8 mouse cellular contexts compared by ENCODE assay signal in genomic region chr19:6306586-6306985, GRCm38 (mm10). TPM values are rescaled to one million over a fixed set of nuclear protein-coding genes. Genes with fewer than 3 reads are reported as not detected.
DNase-seq lines count a peak whose midpoint lies in the region; ATAC-seq and TF ChIP-seq lines count a peak whose summit lies in the region.

No protein-coding gene starts in this region.

- no peaks in the 10 kb centered on the region for H3K36me3 ChIP-seq in hindbrain, embryonic 16.5 days (ENCODE audit: control insufficient read depth, insufficient read depth, low read length)
- H3K36me3 ChIP-seq in liver, embryonic 13.5 days: peaks cover 15% of the 10 kb centered on the region
- H3K36me3 ChIP-seq in testis, adult 2 months (ENCODE audit: control insufficient read depth, insufficient read depth, low read length): no peaks in the 10 kb centered on the region

- H3K9ac ChIP-seq in hindbrain, embryonic 16.5 days (ENCODE audit: low read depth, low read length): peak overlapping the region; percentile 58
- H3K9ac ChIP-seq in liver, embryonic 13.5 days: peak overlapping the region; percentile 83

- peaks cover 6% of the 10 kb centered on the region; the same call in 1 of the 2 replicates for H3K4me1 ChIP-seq in hindbrain, embryonic 16.5 days (ENCODE audit: control insufficient read depth, insufficient read depth, low read depth, low read length)
- peaks cover 67% of the 10 kb centered on the region for H3K4me1 ChIP-seq in liver, embryonic 13.5 days (replicated peaks)
- peaks cover 9% of the 10 kb centered on the region for H3K4me1 ChIP-seq in testis, adult 2 months (ENCODE audit: control insufficient read depth, insufficient read depth, low read length)

- 0% methylated on average over 23 of the region's 34 CpGs for WGBS in hindbrain, embryonic 16.5 days
- 0% methylated on average over 33 of the region's 34 CpGs for WGBS in liver, embryonic 13.5 days (ENCODE audit: insufficient replicate concordance)

- no peaks in the 10 kb centered on the region for H3K9me3 ChIP-seq in hindbrain, embryonic 16.5 days (ENCODE audit: control insufficient read depth, low read length)
- no peaks in the 10 kb centered on the region for H3K9me3 ChIP-seq in liver, embryonic 13.5 days (replicated peaks)

- intact Hi-C loops in gastrocnemius, adult 2 months (cut with DNase I): loop anchor here (2.0 kb wide), 1 partner anchor 24 kb away; no protein-coding TSS in a partner anchor

- H3K4me3 ChIP-seq in gastrocnemius, adult 2 months: peak overlapping the region; percentile 90
- H3K4me3 ChIP-seq in hindbrain, embryonic 16.5 days (ENCODE audit: low read length): peak overlapping the region; percentile 55
- H3K4me3 ChIP-seq in liver, embryonic 13.5 days (replicated peaks): peak overlapping the region; percentile 76
- H3K4me3 ChIP-seq in testis, adult 2 months (ENCODE audit: control insufficient read depth, low read depth, low read length): peak overlapping the region; percentile 89

- TF ChIP-seq POLR2A in testis, adult 2 months (IDR thresholded peaks at IDR 0.05; ENCODE audit: control insufficient read depth, low read depth, low read length): no peak

- peak overlapping the region; percentile 65 for H3K4me2 ChIP-seq in hindbrain, embryonic 16.5 days (ENCODE audit: low read length)
- peak overlapping the region; percentile 97 for H3K4me2 ChIP-seq in liver, embryonic 13.5 days

- DNase-seq in right cerebral cortex, adult 18-20 months: peak; percentile 31
- DNase-seq in right cerebral cortex, postnatal 36 days (ENCODE audit: low spot score in 2 of 2): no peak
- peak; percentile 83 to 90 for DNase-seq in cerebellum, postnatal 14 days
- DNase-seq in gastrocnemius, adult 2 months: peak; percentile 86
- DNase-seq in liver, embryonic 13.5 days: peak; percentile 76
- peak; percentile 91 for DNase-seq in naive thymus-derived CD4-positive, alpha-beta T cell, adult 2 months (ENCODE audit: low read depth)

- H3K27me3 ChIP-seq in hindbrain, embryonic 16.5 days (replicated peaks; ENCODE audit: control insufficient read depth, insufficient read depth, low read length): no peaks in the 10 kb centered on the region
- H3K27me3 ChIP-seq in liver, embryonic 13.5 days: no peaks in the 10 kb centered on the region
- H3K27me3 ChIP-seq in testis, adult 2 months (ENCODE audit: control insufficient read depth, insufficient read depth, low read length): no peaks in the 10 kb centered on the region

- ATAC-seq in hindbrain, embryonic 16.5 days: peak; percentile 43
- ATAC-seq in liver, embryonic 13.5 days (ENCODE audit: low read depth): peak; percentile 42

- H3K27ac ChIP-seq in gastrocnemius, adult 2 months: peak overlapping the region; percentile 92
- peak overlapping the region; percentile 14; the same call in 1 of the 2 replicates for H3K27ac ChIP-seq in hindbrain, embryonic 16.5 days (ENCODE audit: low read depth, low read length)
- H3K27ac ChIP-seq in liver, embryonic 13.5 days: peak overlapping the region; percentile 78
- peak overlapping the region; percentile 25; the same call in 1 of the 2 replicates for H3K27ac ChIP-seq in testis, adult 2 months (ENCODE audit: control insufficient read depth, insufficient read depth, low read depth, low read length)

- peak; percentile 83 for TF ChIP-seq CTCF in gastrocnemius, adult 2 months (IDR thresholded peaks at IDR 0.05)
- peak; percentile 77 for TF ChIP-seq CTCF in testis, adult 2 months (IDR thresholded peaks at IDR 0.05; ENCODE audit: control insufficient read depth, insufficient read depth, insufficient replicate concordance, low read depth, low read length)

RNA-seq across cellular contexts. Expression of gene Cdc42bpg, which starts 0.3 kb away (rescaled TPM):
- total RNA-seq in gastrocnemius, adult 2 months (2021): 1 to 10 TPM; 6.0 to 6.4 TPM
- polyA plus RNA-seq in hindbrain, embryonic 16.5 days (2015; fragmentation: Nextera tagmentation; extraction: Ambion mirVana): 0.26 and 0.31 TPM in 2 replicates
- 0.14 and 0.16 TPM in 2 replicates for polyA plus RNA-seq in liver, embryonic 13.5 days (2015; fragmentation: Nextera tagmentation; extraction: Ambion mirVana)
- 5.3 and 5.4 TPM in 2 replicates for polyA plus RNA-seq in testis, adult 2 months (2012; rRNA removed)

RNA-seq across cellular contexts. Expression of gene Men1, which starts 28.2 kb away (rescaled TPM):
- total RNA-seq in gastrocnemius, adult 2 months (2021): 1 to 10 TPM; 7.0 to 7.8 TPM
- 68.4 and 85.0 TPM in 2 replicates for polyA plus RNA-seq in hindbrain, embryonic 16.5 days (2015; fragmentation: Nextera tagmentation; extraction: Ambion mirVana)
- polyA plus RNA-seq in liver, embryonic 13.5 days (2015; fragmentation: Nextera tagmentation; extraction: Ambion mirVana): 26.3 and 29.9 TPM in 2 replicates
- polyA plus RNA-seq in testis, adult 2 months (2012; rRNA removed): 24.6 and 24.8 TPM in 2 replicates

RNA-seq across cellular contexts. Expression of gene Ehd1, which starts 30.1 kb away (rescaled TPM):
- 10 to 100 TPM; 28.4 to 32.3 TPM for total RNA-seq in gastrocnemius, adult 2 months (2021)
- 105 and 113 TPM in 2 replicates for polyA plus RNA-seq in hindbrain, embryonic 16.5 days (2015; fragmentation: Nextera tagmentation; extraction: Ambion mirVana)
- polyA plus RNA-seq in liver, embryonic 13.5 days (2015; fragmentation: Nextera tagmentation; extraction: Ambion mirVana): 68.8 and 72.6 TPM in 2 replicates
- polyA plus RNA-seq in testis, adult 2 months (2012; rRNA removed): 521 and 642 TPM in 2 replicates

RNA-seq across cellular contexts. Expression of gene Map4k2, which starts 34.3 kb away (rescaled TPM):
- 10 to 100 TPM; 13.1 to 14.2 TPM for total RNA-seq in gastrocnemius, adult 2 months (2021)
- 19.6 and 23.1 TPM in 2 replicates for polyA plus RNA-seq in hindbrain, embryonic 16.5 days (2015; fragmentation: Nextera tagmentation; extraction: Ambion mirVana)
- polyA plus RNA-seq in liver, embryonic 13.5 days (2015; fragmentation: Nextera tagmentation; extraction: Ambion mirVana): 4.5 and 5.8 TPM in 2 replicates
- 21.4 and 24.8 TPM in 2 replicates for polyA plus RNA-seq in testis, adult 2 months (2012; rRNA removed)

RNA-seq across cellular contexts. Expression of gene Sf1, which starts 56.9 kb away (rescaled TPM):
- total RNA-seq in gastrocnemius, adult 2 months (2021): 10 to 100 TPM; 95.2 to 98.6 TPM
- 81.4 and 106 TPM in 2 replicates for polyA plus RNA-seq in hindbrain, embryonic 16.5 days (2015; fragmentation: Nextera tagmentation; extraction: Ambion mirVana)
- polyA plus RNA-seq in liver, embryonic 13.5 days (2015; fragmentation: Nextera tagmentation; extraction: Ambion mirVana): 68.4 and 92.3 TPM in 2 replicates
- polyA plus RNA-seq in testis, adult 2 months (2012; rRNA removed): 167 and 174 TPM in 2 replicates

Comparison
In these comparisons a context has a peak if more than half of its experiments do, and no peak if none do; other contexts are left out.
1. DNase-seq: peak in right cerebral cortex, adult 18-20 months (single experiment), cerebellum, postnatal 14 days (2 of 2), gastrocnemius, adult 2 months (single experiment), liver, embryonic 13.5 days (single experiment) and naive thymus-derived CD4-positive, alpha-beta T cell, adult 2 months (single experiment); none in right cerebral cortex, postnatal 36 days (0 of 2).
2. H3K27ac ChIP-seq: peak in every context shown above with its lines; median percentile 92 in gastrocnemius, adult 2 months; 78 in liver, embryonic 13.5 days; 25 in testis, adult 2 months; 14 in hindbrain, embryonic 16.5 days.
3. Peak in every context shown above with its lines, with median percentiles within 50 percentile points of each other: H3K4me3 ChIP-seq.